Comparison of ENCODE assay signal across 29 mouse cellular contexts in genomic region chrX:71294191-71294590, GRCm38 (mm10).
A peak's percentile ranks its signal among the peaks of the same experiment; 100 is the strongest.
DNase-seq lines count a peak whose midpoint lies in the region; ATAC-seq and TF ChIP-seq lines count a peak whose summit lies in the region.
"Had no signal": no experiment of that assay in that cellular context is flagged by ENCODE, and none has a peak within 500 bp of the region (broad histone marks: within the 10 kb centered on the region; RNA-seq: fewer than 3 reads in every experiment).

No protein-coding gene starts in this region.

- no peak for TF ChIP-seq CTCF in left cerebral cortex, adult 2 months (IDR thresholded peaks at IDR 0.05)

- WGBS in heart, embryonic 10.5 days, result 84% methylated on average over 2 of the region's 2 CpGs

- H3K4me1 ChIP-seq in heart, embryonic 10.5 days, result no peaks in the 10 kb centered on the region
- H3K4me1 ChIP-seq: embryonic facial prominence, embryonic 13.5 days; embryonic facial prominence, embryonic 15.5 days; forebrain, embryonic 10.5 days; forebrain, embryonic 12.5 days had no signal

- intact Hi-C loops in left cerebral cortex, adult 2 months (cut with DNase I), result no loop called here
- intact Hi-C loops in left cerebral cortex, postnatal 10 days (cut with DNase I), result no loop called here

- H3K4me3 ChIP-seq in left cerebral cortex, adult 2 months, result no peak overlapping the region
- H3K4me3 ChIP-seq in heart, embryonic 10.5 days, result no peak overlapping the region
- H3K4me3 ChIP-seq: embryonic facial prominence, embryonic 13.5 days; embryonic facial prominence, embryonic 15.5 days; erythroblast, embryonic 14.5 days; forebrain, embryonic 10.5 days; forebrain, embryonic 12.5 days had no signal

- H3K9me3 ChIP-seq in heart, embryonic 10.5 days, result no peaks in the 10 kb centered on the region
- H3K9me3 ChIP-seq: embryonic facial prominence, embryonic 13.5 days; embryonic facial prominence, embryonic 15.5 days; forebrain, embryonic 10.5 days; forebrain, embryonic 12.5 days; G1E had no signal

- ATAC-seq in frontal cortex, adult (ENCODE audit: low TSS enrichment), result peak; percentile 99
- ATAC-seq: activated CD4-positive, CD25-positive, alpha-beta regulatory T cell, adult 4 months; CD4-positive, CD25-positive, alpha-beta regulatory T cell, adult 4 months; forebrain, embryonic 14.5 days; forebrain, embryonic 16.5 days; Patski had no signal

- no peaks in the 10 kb centered on the region for H3K27me3 ChIP-seq in heart, embryonic 10.5 days (ENCODE audit: insufficient read depth, poor library complexity, severe bottlenecking)
- H3K27me3 ChIP-seq: CH12.LX; embryonic facial prominence, embryonic 15.5 days; forebrain, embryonic 12.5 days had no signal

- H3K27ac ChIP-seq in left cerebral cortex, adult 2 months, result peak overlapping the region; percentile 45; the same call in 1 of the 2 replicates
- no peak overlapping the region for H3K27ac ChIP-seq in heart, embryonic 10.5 days
- H3K27ac ChIP-seq: embryonic facial prominence, embryonic 13.5 days; embryonic facial prominence, embryonic 15.5 days; forebrain, embryonic 10.5 days; forebrain, embryonic 12.5 days had no signal

- DNase-seq in frontal cortex, postnatal 10 days (ENCODE audit: low spot score in 2 of 2), result no peak
- DNase-seq in left cerebral cortex, adult 2 months (ENCODE audit: extremely low spot score in 1 of 2, low spot score in 2 of 2), result no peak
- DNase-seq in left cerebral cortex, postnatal 10 days (ENCODE audit: extremely low spot score in 1 of 2, low spot score in 2 of 2), result no peak
- peak; percentile 59 for DNase-seq in brain, adult 2 months (ENCODE audit: low read depth, low spot score)
- DNase-seq in heart, embryonic 10.5 days (ENCODE audit: low spot score), result no peak
- DNase-seq: adrenal gland, adult 8-10 months; adrenal gland, postnatal 14 days; adrenal gland, postnatal 36 days; B cell, adult 2 months; cerebellum, adult 11 months; cerebellum, adult 18-20 months; cerebellum, adult 8-10 months; cerebellum, adult 9-11 months; cerebellum, postnatal 14 days; cerebellum, postnatal 36 days; embryo, embryonic 11 days had no signal

- no peaks in the 10 kb centered on the region for H3K36me3 ChIP-seq in heart, embryonic 10.5 days
- H3K36me3 ChIP-seq: embryonic facial prominence, embryonic 13.5 days; embryonic facial prominence, embryonic 15.5 days; forebrain, embryonic 10.5 days; forebrain, embryonic 12.5 days had no signal
